Mouse (Mus musculus) CH12.LX (cell line): ENCODE measurements around the gene Sipa1l3. TPM values are rescaled to one million over a fixed set of nuclear protein-coding genes. Genes with fewer than 3 reads are reported as not detected.

Experiments used
- DNase-seq: peaks from one replicate; pipeline ENCODE4 v3.0.0-alpha.2; 2013; ENCODE audit errors: extremely low read depth
- H3K27ac ChIP-seq: 2 replicates; pipeline ENCODE4 v1.5.1; 2012; ENCODE audit warnings: low read depth, mild to moderate bottlenecking, control low read depth, moderate library complexity; ENCODE audit not compliant: insufficient read depth
- H3K27me3 ChIP-seq: replicated peaks from 2 replicates; pipeline ENCODE3; 2012; ENCODE audit warnings: inconsistent platforms
- H3K36me3 ChIP-seq, 2 experiments: replicated peaks in 1 of 2; 2 replicates each; pipeline versions ENCODE3 to v1.6.1; 2012; ENCODE audit warnings: inconsistent platforms in 1 of 2, low read length in 1 of 2, mild to moderate bottlenecking in 1 of 2, mixed read lengths in 1 of 2, moderate library complexity in 1 of 2; ENCODE audit not compliant: control insufficient read depth in 1 of 2, insufficient read depth in 1 of 2
- H3K4me1 ChIP-seq, 2 experiments: 2 replicates each; pipeline ENCODE4 v1.6.1; 2012; ENCODE audit warnings: inconsistent platforms in 1 of 2, moderate library complexity in 1 of 2; ENCODE audit not compliant: insufficient read depth in 2 of 2, control insufficient read depth in 1 of 2
- H3K4me2 ChIP-seq: 2 replicates; pipeline ENCODE4 v1.6.1; 2012; ENCODE audit warnings: low read depth, mild to moderate bottlenecking, control low read depth; ENCODE audit not compliant: poor library complexity, insufficient read depth, severe bottlenecking
- H3K4me3 ChIP-seq, 3 experiments: fragments of 150-350 bp in 1 of 3; sonication (generic) in 1 of 3; replicated peaks in 1 of 3; 2 replicates each; pipeline versions ENCODE3 to v1.5.1; 2011 to 2012; ENCODE audit warnings: low read depth in 2 of 3, low read length in 2 of 3, mild to moderate bottlenecking in 2 of 3, moderate library complexity in 2 of 3, control low read depth in 1 of 3, improper control_type of control experiment in 1 of 3, inconsistent platforms in 1 of 3, mixed read lengths in 1 of 3; ENCODE audit not compliant: poor library complexity in 1 of 3
- H3K79me2 ChIP-seq: replicated peaks from 2 replicates; pipeline ENCODE4 v1.6.1; 2012; ENCODE audit warnings: mild to moderate bottlenecking, moderate library complexity; ENCODE audit not compliant: control insufficient read depth, poor library complexity, insufficient read depth, severe bottlenecking; ENCODE audit errors: extremely low read depth
- H3K9ac ChIP-seq: 2 replicates; pipeline ENCODE4 v1.6.1; 2012; ENCODE audit warnings: low read depth, mild to moderate bottlenecking, control low read depth, moderate library complexity; ENCODE audit not compliant: insufficient read depth
- H3K9me3 ChIP-seq: replicated peaks from 2 replicates; pipeline ENCODE3; 2012; ENCODE audit warnings: low read length, inconsistent platforms, mixed read lengths
- CHD1 ChIP-seq: IDR thresholded peaks from 2 replicates; pipeline ENCODE4 v1.6.1; 2012; ENCODE audit warnings: low read depth, low read length, improper control_type of control experiment, inconsistent platforms
- CHD2 ChIP-seq: IDR thresholded peaks from 2 replicates; pipeline ENCODE4 v1.6.1; 2011; ENCODE audit warnings: low read length, improper control_type of control experiment
- CTCF ChIP-seq, 2 experiments: IDR thresholded peaks in 1 of 2; conservative IDR thresholded peaks in 1 of 2; 2 replicates each; pipeline ENCODE4 v1.5.1; 2011 to 2012; ENCODE audit warnings: low read depth in 2 of 2, low read length in 2 of 2, improper control_type of control experiment in 1 of 2, inconsistent platforms in 1 of 2, mild to moderate bottlenecking in 1 of 2, moderate library complexity in 1 of 2
- E2F4 ChIP-seq: IDR thresholded peaks from 2 replicates; pipeline ENCODE4 v1.6.1; 2011; ENCODE audit warnings: low read depth, low read length, improper control_type of control experiment; ENCODE audit not compliant: insufficient replicate concordance
- EP300 ChIP-seq: IDR thresholded peaks from 2 replicates; pipeline ENCODE4 v1.6.1; 2011; ENCODE audit warnings: low read length, improper control_type of control experiment
- HCFC1 ChIP-seq: IDR thresholded peaks from 2 replicates; pipeline ENCODE4 v1.6.1; 2012; ENCODE audit warnings: low read depth, mild to moderate bottlenecking, inconsistent platforms, low read length, improper control_type of control experiment
- KAT2A ChIP-seq: IDR thresholded peaks from 2 replicates; pipeline ENCODE4 v1.6.1; 2012; ENCODE audit warnings: low read length, improper control_type of control experiment, inconsistent platforms; ENCODE audit not compliant: insufficient replicate concordance
- MAFK ChIP-seq: IDR thresholded peaks from 2 replicates; pipeline ENCODE4 v1.6.1; 2011; ENCODE audit warnings: low read length, improper control_type of control experiment; ENCODE audit not compliant: insufficient replicate concordance
- PAX5 ChIP-seq: IDR thresholded peaks from 2 replicates; pipeline ENCODE4 v1.6.1; 2012; ENCODE audit warnings: low read length, inconsistent platforms, mixed read lengths
- POLR2A ChIP-seq: IDR thresholded peaks from 2 replicates; pipeline ENCODE4 v1.6.1; 2011; ENCODE audit warnings: low read depth, mild to moderate bottlenecking, improper control_type of control experiment, low read length
- POLR2AphosphoS2 ChIP-seq: IDR thresholded peaks from 2 replicates; pipeline ENCODE4 v1.6.1; 2011; ENCODE audit warnings: low read depth, low read length, improper control_type of control experiment
- RAD21 ChIP-seq: IDR thresholded peaks from 2 replicates; pipeline ENCODE4 v1.6.1; 2011; ENCODE audit warnings: low read depth, mild to moderate bottlenecking, low read length, improper control_type of control experiment, moderate library complexity
- RCOR1 ChIP-seq: conservative IDR thresholded peaks from 2 replicates; pipeline ENCODE4 v1.6.1; 2012; ENCODE audit warnings: low read depth, mild to moderate bottlenecking, inconsistent platforms, low read length, improper control_type of control experiment
- SIN3A ChIP-seq: IDR thresholded peaks from 2 replicates; pipeline ENCODE4 v1.6.1; 2012; ENCODE audit warnings: low read length, improper control_type of control experiment, inconsistent platforms
- SMC3 ChIP-seq: IDR thresholded peaks from 2 replicates; pipeline ENCODE4 v1.6.1; 2011; ENCODE audit warnings: low read depth, low read length, improper control_type of control experiment
- TBP ChIP-seq: conservative IDR thresholded peaks from 2 replicates; pipeline ENCODE4 v1.6.1; 2011; ENCODE audit warnings: low read depth, low read length, improper control_type of control experiment
- ZC3H11A ChIP-seq: IDR thresholded peaks from 2 replicates; pipeline ENCODE4 v1.6.1; 2012; ENCODE audit warnings: low read depth, mild to moderate bottlenecking, inconsistent platforms, low read length, improper control_type of control experiment
- ZKSCAN1 ChIP-seq: IDR thresholded peaks from 2 replicates; pipeline ENCODE4 v1.6.1; 2012; ENCODE audit warnings: low read depth, inconsistent platforms, low read length, improper control_type of control experiment, borderline replicate concordance
- dilution Hi-C: fragments of 300-500 bp; cut with MboI; formaldehyde crosslinking; loops from 2 replicates; pipeline ENCODE4 v1.14.3; 2020; ENCODE audit warnings: low sequenced_read_pairs; ENCODE audit not compliant: extremely low pct_unique_long_range_greater_than_20kb, extremely low pct_ligation_motif_present
- in situ Hi-C: fragments of 300-500 bp; cut with MboI; formaldehyde crosslinking; loops from 3 replicates; pipeline ENCODE4 v1.14.3; 2019; ENCODE audit warnings: low sequenced_read_pairs, low pct_ligation_motif_present, low pct_unique_long_range_greater_than_20kb, mixed read lengths
- polyA plus RNA-seq: library from polyadenylated mRNA; unstranded; fragments of >175 nt; gene quantifications from 2 replicates; pipeline ENCODE4 v1.2.1, GENCODE M21; 2012; ENCODE audit warnings: low read depth; ENCODE audit not compliant: insufficient read length
- total RNA-seq, 2 experiments: library from RNA; depleted of rRNA; stranded (reverse); fragments of 300-350 nt in 1 of 2; fragments of >200 nt in 1 of 2; gene quantifications; 2 replicates each; pipeline ENCODE4 v1.2.3; 2012 to 2014

Sipa1l3 gene
- total and polyA plus RNA-seq, 3 experiments: 1.6 to 8.8 (median 5.9) TPM

GRCm38 (mm10) chr7:29390234-29390633 is 128.2 kb downstream of the Sipa1l3 start:
- no peak for TF ChIP-seq MAFK
- no peak for TF ChIP-seq HCFC1
- TF ChIP-seq CHD1: no peak
- TF ChIP-seq RAD21: no peak
- no peak for TF ChIP-seq CTCF (conservative IDR thresholded peaks at IDR 0.05 in 1 of 2, IDR thresholded peaks at IDR 0.05 in 1 of 2; ENCODE audit: low read depth in 2 of 2, low read length in 2 of 2)
- TF ChIP-seq TBP: no peak
- TF ChIP-seq POLR2AphosphoS2: no peak
- TF ChIP-seq CHD2: no peak
- no peak for TF ChIP-seq PAX5
- no peak for TF ChIP-seq E2F4
- TF ChIP-seq POLR2A: no peak
- no peak for TF ChIP-seq KAT2A
- TF ChIP-seq SIN3A: no peak
- no peak for TF ChIP-seq RCOR1
- TF ChIP-seq ZC3H11A: no peak
- no peak for TF ChIP-seq EP300
- no peak for TF ChIP-seq SMC3
- TF ChIP-seq ZKSCAN1: no peak
- TF ChIP-seq, all 38 proteins: peak for 0
- no peaks in the 10 kb centered on the region for H3K27me3 ChIP-seq
- DNase-seq: no peak
- no peak overlapping the region for H3K4me3 ChIP-seq
- dilution Hi-C loops: no loop called here
- H3K27ac ChIP-seq: no peak overlapping the region
- no peaks in the 10 kb centered on the region for H3K9me3 ChIP-seq
- H3K9ac ChIP-seq: no peak overlapping the region
- H3K4me1 ChIP-seq: peaks cover 4 to 15% of the 10 kb centered on the region in 2 experiments; a peak in 3 of 4 replicates
- in situ Hi-C loops: no loop called here
- H3K79me2 ChIP-seq: no peaks in the 10 kb centered on the region
- H3K36me3 ChIP-seq: peaks cover 9 to 48% of the 10 kb centered on the region in 2 experiments
- no peak overlapping the region for H3K4me2 ChIP-seq

DNA sequence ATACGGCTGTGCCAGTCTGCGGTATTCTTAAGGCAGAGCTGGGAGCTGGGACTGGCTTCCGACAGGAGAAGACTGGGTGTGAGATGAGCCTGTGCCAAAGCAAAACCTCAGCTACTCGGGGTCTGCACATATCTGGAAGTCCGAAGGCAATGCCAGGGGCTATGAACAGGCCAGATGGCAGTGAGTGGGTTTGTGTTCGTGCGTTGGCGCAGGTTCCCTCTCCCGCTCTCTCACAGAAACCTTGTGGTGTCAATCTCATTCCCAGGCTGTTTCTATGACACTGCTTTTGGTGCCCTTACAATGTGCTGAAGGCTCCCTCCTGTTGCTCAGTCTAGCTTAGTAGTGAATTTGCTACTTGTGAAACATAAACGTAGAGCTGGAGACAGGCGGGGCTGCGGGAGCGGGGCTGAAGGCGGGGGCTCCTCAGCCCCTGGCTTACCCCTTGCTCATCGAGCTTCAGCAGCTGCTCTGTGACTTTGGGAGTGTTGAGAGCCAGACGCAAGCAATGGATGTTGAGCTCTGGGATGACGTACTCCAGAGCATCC is 130.8 kb downstream of the Sipa1l3 start:
- Histone ChIP-seq H3K79me2 (no peaks in the 10 kb centered on the region), H3K27ac (no peak overlapping the region), H3K9me3 (no peaks in the 10 kb centered on the region), H3K27me3 (no peaks in the 10 kb centered on the region), H3K9ac (no peak overlapping the region), H3K36me3 (peaks cover 9 to 36% of the 10 kb centered on the region in 2 experiments), H3K4me1 (peaks cover 0 to 8% of the 10 kb centered on the region in 2 experiments; a peak in 2 of 4 replicates), H3K4me2 (no peak overlapping the region), H3K4me3 (no peak overlapping the region)
- TF ChIP-seq ZC3H11A: no peak
- dilution Hi-C loops: no loop called here
- in situ Hi-C loops: no loop called here
- no peak for DNase-seq
